20 mouse cellular contexts compared by ENCODE assay signal in the genomic region with DNA sequence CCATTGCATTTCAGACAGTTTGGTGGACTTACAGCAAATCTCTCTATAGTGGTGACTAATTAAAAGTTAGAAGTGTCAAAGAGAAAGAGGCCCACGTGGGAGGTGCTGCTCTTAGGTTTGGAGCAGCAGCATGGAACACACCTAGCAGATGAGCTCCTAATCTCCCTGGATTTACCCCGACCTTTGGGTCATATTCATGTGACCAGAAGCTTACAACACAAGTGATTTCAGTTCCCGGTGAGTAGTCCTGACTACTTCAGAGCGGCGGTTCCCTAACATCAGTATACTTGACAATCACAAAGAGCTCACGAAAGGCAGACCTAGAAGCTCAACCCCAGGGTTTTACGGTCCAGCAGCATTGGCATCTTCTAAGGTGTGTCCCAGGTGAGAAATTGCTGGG.
"Had no signal": no experiment of that assay in that cellular context is flagged by ENCODE, and none has a peak within 500 bp of the region (broad histone marks: within the 10 kb centered on the region; RNA-seq: fewer than 3 reads in every experiment).

No protein-coding gene starts in this region.

- H3K27ac ChIP-seq: kidney, embryonic 15.5 days; limb, embryonic 12.5 days; limb, embryonic 15.5 days; liver, embryonic 15.5 days; midbrain, embryonic 12.5 days; midbrain, embryonic 15.5 days; neural tube, embryonic 12.5 days; neural tube, embryonic 15.5 days; stomach, embryonic 15.5 days had no signal

- ATAC-seq: midbrain, embryonic 15.5 days had no signal

- H3K4me2 ChIP-seq: kidney, embryonic 15.5 days; limb, embryonic 12.5 days; limb, embryonic 15.5 days; liver, embryonic 15.5 days; midbrain, embryonic 12.5 days; midbrain, embryonic 15.5 days; neural tube, embryonic 12.5 days; neural tube, embryonic 15.5 days had no signal

- H3K9ac ChIP-seq: kidney, embryonic 15.5 days; limb, embryonic 12.5 days; limb, embryonic 15.5 days; liver, embryonic 15.5 days; midbrain, embryonic 12.5 days; midbrain, embryonic 15.5 days; neural tube, embryonic 12.5 days; neural tube, embryonic 15.5 days; stomach, embryonic 15.5 days had no signal

- H3K4me3 ChIP-seq: kidney, embryonic 15.5 days; limb, embryonic 12.5 days; limb, embryonic 15.5 days; liver, embryonic 15.5 days; midbrain, embryonic 12.5 days; midbrain, embryonic 15.5 days; neural tube, embryonic 12.5 days; neural tube, embryonic 15.5 days; stomach, embryonic 15.5 days had no signal

- H3K27me3 ChIP-seq: kidney, embryonic 15.5 days; limb, embryonic 12.5 days; limb, embryonic 15.5 days; liver, embryonic 15.5 days; midbrain, embryonic 12.5 days; midbrain, embryonic 15.5 days; neural tube, embryonic 12.5 days; neural tube, embryonic 15.5 days; stomach, embryonic 15.5 days had no signal

- H3K36me3 ChIP-seq: kidney, embryonic 15.5 days; limb, embryonic 12.5 days; limb, embryonic 15.5 days; liver, embryonic 15.5 days; midbrain, embryonic 12.5 days; midbrain, embryonic 15.5 days; neural tube, embryonic 12.5 days; neural tube, embryonic 15.5 days; stomach, embryonic 15.5 days had no signal

- H3K9me3 ChIP-seq: kidney, embryonic 15.5 days; limb, embryonic 12.5 days; limb, embryonic 15.5 days; liver, embryonic 15.5 days; midbrain, embryonic 12.5 days; midbrain, embryonic 15.5 days; neural tube, embryonic 12.5 days; neural tube, embryonic 15.5 days; stomach, embryonic 15.5 days had no signal

- H3K4me1 ChIP-seq: kidney, embryonic 15.5 days; limb, embryonic 12.5 days; limb, embryonic 15.5 days; midbrain, embryonic 12.5 days; midbrain, embryonic 15.5 days; neural tube, embryonic 12.5 days; neural tube, embryonic 15.5 days had no signal

- DNase-seq: kidney, adult 8-10 months; kidney, postnatal 10 days; kidney, postnatal 36 days; left cerebral cortex, postnatal 4 days; lung, adult 2 months; lung, postnatal 14 days; lung, postnatal 4 days; right cerebral cortex, adult 18-20 months; right cerebral cortex, postnatal 14 days; spleen, adult 18-20 months; thymus, postnatal 25 days had no signal
